Mouse (Mus musculus): ENCODE results near the gene Asic4.

GRCm38 (mm10) chr1:75422823-75423471 is 27.3 kb upstream of the Asic4 start:
- no peak for TF ChIP-seq CTCF (IDR thresholded peaks at IDR 0.05)
- no peak for TF ChIP-seq POLR2A (IDR thresholded peaks at IDR 0.05; ENCODE audit: insufficient read depth, low read depth, low read length)
- TF ChIP-seq EP300 (IDR thresholded peaks at IDR 0.05; ENCODE audit: insufficient read depth, low read depth, low read length): no peak

All from heart, adult 2 months (tissue).